Mouse (Mus musculus) lung, postnatal 4 days (tissue): ENCODE data around the gene Rapgef3.

Experiments
- DNase-seq, 2 experiments: peaks; one replicate each; pipeline ENCODE4 v3.0.0; 2021

Gene Rapgef3

DNA sequence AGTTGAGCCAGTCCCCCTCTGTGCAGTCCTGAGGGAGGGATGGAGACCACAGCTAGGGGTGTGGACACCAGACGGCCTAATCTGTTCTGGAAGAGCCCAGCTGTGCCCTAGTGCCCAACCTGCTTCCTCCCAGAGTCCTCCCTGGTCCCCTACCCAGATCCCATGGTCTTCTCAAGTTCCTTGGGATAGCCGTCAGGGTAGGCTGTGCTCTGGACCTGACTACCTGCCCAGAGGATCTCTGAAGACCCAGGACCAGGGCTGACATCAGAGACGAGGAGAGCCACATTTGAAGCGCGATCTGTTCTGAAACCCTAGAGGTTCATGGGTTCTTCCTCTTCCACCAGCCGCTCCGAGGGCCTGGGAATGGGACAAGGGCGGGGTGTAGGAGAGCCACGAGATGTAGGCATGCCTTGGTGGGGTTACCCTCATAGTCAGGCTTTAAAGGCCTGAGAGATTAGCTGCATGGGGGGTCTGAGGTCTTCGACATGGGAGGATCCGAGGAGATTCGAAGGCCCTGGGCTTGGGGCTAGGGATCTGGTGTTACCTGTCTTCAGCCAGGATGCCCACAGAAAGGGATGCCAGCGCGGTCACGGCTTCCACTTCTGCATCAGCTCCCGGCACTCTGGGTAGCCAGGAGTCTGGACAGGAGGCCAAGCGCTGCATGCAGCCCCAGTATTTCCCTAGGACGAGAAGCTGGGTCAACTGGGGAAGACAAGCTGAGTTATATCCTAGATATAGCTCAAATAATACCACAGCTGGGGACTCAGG is 25.8 kb upstream of the Rapgef3 start:
- no peak for DNase-seq

DNA sequence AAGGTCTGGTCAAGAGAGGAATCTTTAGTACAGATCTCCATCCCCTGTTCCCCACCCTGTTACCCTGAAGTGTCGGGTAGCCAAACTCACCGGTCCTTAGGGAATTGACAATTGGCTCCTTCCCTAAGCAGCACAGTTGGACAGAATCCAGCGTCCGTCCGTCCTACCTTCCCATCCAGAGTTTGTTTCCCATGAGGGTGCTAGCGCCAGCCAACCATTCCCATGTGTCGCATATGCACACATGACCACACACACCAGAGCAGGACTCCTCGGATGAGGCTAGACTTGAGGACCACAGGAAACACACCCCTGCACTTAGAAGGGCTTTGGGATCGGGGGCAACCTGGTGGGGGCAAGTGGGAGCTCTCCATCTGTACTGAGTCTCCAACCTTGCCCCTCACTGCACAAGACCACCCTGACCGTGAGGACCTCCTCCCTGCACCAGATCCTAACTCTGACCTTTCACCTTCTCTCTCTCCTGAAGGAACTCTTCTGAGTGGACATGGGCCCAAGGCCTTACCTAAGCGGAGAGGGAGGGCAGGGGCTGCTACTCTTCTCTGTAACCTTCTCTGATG is 23.4 kb upstream of the Rapgef3 start:
- no peak for DNase-seq

DNA sequence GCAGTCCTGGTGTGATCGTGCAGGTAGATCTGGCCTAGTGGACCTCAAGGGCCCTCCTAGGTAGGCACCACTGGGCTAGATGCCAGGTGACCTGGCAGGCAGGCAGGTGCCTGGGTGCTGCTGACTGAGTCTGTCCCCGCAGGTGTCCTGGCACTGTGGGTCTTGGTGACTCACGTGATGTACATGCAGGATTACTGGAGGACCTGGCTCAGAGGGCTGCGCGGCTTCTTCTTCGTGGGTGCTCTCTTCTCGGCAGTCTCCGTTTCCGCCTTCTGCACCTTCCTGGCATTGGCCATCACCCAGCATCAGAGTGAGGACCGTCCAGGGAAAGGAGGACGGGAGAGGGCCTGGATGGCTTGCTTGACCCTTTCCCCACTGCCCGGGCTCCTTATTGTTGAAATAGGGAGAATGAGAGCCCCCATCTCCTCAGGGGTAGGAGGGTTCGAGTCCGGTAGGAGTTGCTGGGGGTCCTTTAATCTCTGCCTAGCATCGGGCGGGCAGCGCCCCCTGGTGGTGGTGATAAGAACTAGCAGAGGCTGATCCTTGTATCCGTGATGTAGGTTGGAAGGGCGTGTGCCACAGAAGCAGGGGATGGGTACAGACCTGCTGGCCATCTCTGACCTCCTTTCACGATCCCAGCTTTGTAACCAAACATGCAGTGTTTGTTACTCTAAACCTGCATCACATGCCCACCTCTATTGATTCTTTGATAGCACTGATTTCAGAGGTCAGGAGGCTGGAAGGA is 22.2 kb upstream of the Rapgef3 start:
- DNase-seq, result peak; percentile 72 to 76

DNA sequence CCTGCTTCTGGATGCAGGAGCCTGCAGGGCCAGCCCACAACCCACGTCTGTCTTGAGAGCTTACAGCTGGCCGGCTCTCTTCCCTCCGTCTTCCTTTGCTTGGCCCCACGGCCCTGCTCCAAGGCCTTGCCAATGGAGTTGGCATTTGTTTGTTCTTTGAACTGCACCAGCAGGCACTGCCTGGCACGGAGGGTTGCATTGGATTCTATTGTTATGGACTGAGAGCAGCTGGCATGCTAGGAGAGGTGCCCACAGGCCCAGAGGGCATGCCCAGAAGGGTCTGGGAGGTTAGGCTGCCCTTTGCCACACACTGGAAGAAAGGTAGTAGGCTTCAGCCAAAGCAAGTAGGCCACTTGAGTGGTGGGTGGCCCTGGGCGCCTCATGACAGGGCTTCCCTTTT is 21.0 kb upstream of the Rapgef3 start:
- DNase-seq, result peak in 1 of 2 experiments; percentile 59

DNA sequence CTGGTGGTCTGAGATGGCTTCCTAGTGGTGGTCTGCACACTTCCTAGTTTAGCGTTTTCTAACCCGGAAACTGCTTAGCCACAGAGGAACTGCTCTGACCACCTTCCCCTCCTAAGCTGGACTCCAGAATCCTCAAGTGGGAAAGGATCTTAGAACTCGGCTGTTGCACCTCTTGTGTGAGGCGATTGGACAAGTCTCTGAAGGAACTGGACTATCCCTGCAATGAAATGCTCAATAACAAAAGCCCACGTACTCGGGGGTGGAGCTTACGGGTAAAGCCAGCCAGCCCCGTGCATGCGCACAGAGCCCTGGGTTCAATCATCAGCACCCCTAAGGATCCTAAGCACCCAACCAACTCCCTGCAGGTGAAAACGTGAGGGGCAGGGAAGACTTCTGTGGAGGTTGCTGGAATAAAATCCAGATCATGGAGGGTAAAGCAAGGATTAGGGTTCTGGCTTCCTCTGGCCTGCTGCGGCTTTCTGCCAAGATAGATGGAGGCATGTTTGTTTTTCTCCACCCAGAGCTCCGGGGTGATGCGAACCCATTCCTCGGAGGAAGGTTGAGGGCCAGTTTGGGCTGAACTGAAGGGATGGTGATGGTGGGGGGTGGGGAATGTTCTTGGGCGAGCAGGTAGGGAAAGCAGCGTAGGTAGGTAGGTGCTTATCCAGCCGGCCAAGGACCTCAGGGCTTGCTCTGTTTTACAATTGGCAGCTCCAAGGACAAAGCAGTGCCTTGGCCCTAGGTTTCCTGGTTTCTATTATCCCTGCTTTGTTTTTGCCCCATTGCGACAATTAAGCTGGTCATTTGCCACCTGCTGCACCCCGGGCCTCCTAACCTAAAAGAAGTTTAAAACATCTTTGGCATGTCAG is 20.3 kb upstream of the Rapgef3 start:
- DNase-seq, result no peak

DNA sequence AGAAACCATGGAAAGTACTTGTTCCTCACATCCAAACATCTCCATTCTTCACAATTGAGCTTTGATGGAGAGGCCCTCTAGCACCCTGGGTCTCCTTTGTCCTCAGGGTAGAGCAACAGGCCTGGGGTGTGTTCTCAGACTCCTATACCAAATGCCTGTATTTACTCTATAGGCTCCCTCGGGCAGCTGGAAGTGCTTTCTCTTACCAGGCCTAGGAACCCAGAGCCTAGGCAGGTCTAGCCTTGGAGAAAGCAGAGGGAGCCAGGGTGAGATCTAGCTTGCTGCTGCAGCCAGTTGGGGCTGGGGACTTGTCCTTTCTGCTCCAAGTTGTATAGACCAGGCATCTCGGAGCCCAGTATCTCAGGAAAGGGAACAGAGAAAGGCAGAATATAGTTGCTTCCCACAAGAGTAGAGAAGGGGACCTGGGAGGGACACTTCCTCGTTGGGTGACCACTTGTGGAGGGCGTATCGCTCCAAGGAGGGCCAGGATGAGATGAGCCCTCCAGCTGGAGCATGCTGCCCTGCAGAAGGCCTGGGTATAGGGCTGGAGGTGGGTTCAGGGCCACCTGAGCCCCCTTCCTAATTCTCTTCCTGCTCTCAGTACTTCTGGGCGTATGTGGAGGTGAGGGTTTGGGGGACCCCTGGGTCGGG is 19.5 kb upstream of the Rapgef3 start:
- no peak for DNase-seq

DNA sequence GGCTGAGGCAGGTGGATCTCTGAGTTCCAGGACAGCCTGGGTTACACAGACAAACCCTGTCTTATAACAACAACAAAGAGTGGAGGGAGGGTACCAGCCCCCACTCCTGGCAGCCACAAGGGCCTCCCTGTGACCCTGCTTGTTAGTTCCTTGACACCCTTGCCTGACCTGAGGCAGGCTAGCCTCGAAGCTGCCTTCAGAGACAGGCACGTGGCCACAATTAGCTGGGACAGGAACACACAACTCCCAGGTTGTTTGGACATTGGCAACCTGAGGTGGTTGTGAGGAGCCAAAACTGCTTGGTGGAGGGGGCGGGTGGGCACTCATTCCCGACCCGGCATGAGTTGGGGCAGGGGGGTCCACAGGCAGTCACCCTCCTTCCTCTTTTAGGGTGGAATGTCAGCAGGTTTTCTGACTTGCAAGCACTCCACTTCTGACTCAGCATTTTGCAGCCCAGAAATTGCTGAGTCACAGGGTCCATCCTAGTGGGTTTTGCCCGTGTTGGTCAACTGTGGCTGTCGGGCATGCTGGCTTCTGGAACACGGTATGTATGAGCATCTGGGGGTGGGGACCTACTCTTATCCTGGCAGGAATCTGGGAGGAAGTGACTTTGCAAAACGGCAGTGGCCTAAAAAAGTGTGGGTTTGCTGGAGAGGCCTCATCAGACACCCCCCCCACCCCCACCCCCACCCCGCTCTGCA is 18.8 kb upstream of the Rapgef3 start:
- peak in 1 of 2 experiments; percentile 51 for DNase-seq

DNA sequence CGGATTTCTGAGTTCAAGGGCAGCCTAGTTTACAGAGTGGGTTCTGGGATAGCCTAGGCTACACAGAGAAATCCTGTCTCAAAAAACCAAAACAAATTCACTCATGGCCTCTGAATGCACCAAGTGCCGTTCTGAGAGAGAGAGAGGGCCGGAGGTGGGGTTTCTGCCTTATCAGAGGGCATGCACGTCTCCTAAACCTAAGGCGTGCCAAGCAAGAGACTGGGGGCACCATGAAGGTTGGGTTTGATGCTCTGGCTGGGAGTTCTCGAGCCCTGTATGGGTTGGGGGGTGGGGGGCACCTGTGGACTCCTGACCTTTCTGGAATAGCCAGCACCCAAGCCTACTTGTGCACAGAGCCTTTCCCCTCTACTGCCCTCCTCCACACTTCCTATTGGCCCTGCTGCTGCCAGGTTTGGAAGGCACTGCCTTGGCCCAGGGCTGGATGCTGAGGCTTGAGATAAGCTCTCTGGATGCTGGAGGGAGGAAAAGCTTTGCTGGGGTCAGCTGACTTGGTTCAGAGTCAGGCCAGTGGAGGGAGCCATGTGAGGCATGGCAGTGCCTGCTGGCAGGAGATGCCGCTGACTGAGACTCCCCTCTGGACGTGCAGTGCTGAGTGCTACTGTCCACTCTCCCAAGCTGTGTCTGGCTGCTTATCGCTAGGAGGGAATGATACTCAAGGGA is 18.1 kb upstream of the Rapgef3 start:
- peak in 1 of 2 experiments; percentile 53 for DNase-seq

DNA sequence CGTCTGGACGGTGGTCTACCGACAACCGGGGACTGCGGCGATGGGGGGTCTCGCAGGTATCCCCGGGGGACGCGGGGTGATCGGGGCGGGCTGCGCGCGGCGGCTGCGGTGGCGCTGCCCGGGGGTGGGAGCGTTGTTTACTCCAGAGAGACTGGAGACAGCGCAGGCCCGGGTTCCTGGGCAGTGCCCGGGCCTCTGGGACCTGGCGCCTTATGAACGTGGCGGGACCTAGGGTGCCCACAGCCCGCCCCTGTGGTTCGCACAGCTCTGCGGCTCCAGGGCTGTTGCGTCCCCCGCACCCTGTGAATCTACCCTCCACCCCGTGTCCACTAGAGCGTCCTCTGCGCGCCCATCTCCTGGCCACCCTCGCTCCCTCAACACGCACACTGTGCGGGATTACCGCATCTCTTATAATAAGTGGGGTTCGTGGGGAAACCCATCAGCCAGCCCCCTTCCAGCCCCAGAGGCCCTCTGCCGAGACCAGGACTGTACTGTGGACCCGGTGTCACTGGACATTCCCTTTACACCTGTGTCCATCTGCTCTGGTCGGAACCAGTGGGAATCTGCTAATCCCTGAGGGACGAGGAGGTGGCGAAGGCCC is 16.9 kb upstream of the Rapgef3 start:
- no peak for DNase-seq

DNA sequence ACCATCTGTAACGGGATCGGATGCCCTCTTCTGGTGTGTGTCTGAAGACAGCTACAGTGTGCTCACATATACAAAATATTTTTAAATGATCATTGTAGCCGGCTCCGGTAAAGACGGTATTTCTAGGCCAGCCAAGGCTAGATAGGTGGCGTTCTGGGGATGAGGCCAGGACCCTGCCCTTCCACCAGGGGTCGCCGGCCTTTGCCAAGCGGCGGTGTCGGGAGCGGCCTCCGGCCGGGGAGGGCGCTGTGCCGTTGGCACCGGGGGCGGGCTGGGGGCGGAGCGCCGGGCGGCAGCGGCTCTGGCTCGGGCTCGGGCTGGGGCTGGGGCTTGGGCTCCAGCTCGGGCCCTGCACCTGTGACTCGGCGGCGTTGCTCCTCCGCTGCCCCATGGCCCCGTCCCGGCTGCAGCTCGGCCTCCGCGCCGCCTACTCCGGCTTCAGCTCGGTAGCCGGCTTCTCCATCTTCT is 16.4 kb upstream of the Rapgef3 start:
- peak; percentile 93 to 95 for DNase-seq

DNA sequence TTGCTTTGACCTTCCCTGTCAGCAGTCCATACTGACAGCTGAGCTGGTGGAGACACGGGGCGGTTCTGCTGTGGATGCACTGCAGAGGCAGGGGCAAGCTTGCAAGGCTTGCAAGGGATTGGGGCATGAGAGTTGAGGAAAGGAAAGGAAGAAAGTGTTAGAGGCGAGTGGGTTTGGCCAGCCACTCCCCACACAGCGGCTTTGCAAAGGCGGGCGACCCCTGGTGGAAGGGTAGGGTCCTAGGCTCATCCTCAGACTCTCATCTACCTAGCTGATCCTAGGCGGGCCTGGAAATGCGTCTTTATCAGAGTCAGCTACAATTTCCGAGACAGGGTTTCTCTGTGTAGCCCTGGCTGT is 15.0 kb upstream of the Rapgef3 start:
- DNase-seq, result peak; percentile 86 to 91

DNA sequence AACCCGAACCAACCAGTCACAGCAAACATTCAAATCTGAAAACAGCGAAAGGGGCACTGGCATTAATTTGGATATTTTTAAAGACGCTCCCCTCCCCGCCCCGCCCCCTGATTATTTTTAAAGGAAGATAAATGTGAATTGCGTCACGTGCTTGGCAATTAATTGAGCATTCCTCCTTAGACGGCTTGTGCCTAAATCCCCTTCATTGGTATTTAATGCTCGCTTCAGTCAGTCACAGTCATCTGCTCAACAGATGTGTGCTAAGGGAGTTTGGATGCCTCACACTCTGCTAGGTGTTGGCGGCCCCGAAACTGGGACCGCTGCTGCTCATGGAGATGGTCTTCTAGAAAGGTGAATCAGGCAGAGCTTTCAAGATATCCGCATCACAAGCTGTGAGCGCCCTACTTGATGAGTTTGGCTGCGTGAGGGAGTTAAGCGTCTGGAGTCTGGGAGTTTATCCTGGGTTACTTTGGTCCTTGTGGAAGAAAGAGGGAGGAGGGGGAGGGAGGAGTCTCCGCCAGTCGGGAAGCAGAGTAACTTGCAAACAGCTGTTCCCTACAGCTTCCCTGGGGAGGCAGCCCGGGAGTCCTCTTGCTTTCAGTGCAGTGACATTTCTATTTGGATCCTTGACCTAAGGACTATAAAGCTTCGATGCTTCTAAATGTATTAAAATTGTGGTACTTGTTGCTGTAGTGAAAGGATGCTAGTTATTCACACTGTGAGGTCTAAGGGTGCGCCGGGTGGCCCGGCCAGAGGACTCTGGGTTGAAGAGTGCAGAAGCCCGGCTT is 14.4 kb upstream of the Rapgef3 start:
- DNase-seq, result peak in 1 of 2 experiments; percentile 62

DNA sequence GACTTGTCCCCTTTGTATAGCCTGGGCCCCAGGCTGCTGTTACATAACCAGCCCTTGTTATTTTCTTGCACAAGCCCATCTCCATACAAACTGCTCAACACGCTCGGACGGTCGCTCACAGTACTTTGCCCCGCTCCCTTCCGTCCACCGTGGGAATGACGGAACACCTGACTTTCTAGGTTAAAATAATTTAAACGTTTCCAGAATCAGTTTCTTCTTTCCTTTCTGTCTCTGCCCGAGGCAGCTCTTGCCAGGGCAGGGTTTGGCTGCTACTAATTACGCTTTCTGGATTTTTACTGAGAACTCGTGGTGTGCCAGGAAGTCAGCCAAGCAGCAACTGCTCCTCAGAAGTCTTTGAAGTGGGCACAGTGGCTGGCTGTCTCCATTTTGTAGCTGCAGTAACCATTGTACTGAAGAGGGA is 12.8 kb upstream of the Rapgef3 start:
- no peak for DNase-seq

DNA sequence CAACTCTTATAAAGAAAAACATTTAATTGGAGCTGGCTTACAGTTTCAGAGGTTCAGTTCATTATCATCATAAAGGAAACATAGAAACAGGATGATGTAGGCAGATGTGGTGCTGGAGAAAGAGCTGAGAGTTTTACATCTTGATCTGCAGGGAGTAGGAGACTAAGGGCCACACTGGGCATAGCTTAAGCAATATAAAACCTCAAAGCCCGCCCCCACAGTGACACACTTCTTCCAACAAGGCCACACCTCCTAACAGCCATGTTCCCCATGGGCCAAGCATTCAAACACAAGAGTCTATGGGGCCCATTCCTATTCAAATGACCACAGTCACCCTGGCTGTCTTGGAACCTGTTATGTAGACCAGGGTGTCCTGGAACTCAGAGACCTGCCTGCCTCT is 11.8 kb upstream of the Rapgef3 start:
- DNase-seq, result no peak

DNA sequence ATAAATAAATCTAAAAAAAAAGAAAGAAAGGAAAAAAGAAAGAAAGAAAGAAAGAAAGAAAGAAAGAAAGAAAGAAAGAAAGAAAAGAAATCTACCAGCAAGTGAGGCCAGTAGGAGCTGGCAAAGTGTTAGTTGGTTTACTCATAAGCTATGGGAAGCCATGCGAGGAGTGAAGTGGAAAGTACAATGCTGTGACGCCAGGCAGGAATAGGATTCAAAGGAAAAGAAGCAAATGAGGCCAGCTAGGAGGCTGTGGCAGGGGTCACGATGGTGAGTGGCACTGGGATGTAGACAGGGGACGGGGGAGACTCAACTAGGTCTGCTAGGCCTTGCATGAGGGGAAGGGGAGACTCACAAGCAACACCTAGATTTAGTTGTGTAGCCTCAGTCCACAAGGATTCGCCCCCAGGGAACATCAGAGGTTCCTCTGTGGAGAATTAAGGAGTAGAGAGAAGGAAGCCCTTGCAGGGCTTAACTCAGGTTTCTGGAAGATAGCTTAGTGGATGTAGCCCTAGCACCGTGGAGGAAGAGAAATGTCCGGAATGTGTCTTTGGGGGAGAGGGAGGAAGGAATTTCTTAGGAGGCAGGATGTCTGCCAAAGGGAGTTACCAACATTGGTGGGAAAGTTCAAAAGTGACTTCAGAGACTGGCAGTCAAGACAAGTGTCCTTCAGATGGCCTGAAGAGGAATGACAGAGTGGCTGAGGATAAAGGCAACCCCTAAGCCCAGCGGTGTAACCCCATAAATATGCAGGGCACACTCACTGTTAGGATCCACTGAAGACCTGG is 10.7 kb upstream of the Rapgef3 start, which contains the start of gene Slc48a1:
Gene Slc48a1 (plus strand): TSS at position 210 of the 788 bp plus-strand sequence.
- DNase-seq, result no peak

DNA sequence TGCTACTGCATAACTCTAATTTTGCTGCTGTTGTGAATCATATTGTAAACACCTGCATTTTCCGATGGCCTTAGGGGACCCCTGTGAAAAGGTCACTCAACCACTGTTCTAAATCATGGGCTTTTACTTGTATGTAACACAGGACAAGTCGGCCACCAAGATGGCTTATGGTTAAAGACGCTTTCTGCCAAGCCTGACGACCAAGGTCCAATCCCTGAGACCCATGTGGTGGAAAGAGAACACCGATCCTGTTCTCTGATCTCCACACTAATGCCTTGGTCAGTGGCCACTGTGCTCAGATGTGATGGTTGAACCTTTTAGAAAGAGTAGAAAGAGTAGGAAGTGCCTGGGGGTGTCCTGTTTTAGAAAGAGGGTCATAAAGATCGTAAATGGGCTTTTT is 9.1 kb upstream of the Rapgef3 start:
- DNase-seq, result no peak

DNA sequence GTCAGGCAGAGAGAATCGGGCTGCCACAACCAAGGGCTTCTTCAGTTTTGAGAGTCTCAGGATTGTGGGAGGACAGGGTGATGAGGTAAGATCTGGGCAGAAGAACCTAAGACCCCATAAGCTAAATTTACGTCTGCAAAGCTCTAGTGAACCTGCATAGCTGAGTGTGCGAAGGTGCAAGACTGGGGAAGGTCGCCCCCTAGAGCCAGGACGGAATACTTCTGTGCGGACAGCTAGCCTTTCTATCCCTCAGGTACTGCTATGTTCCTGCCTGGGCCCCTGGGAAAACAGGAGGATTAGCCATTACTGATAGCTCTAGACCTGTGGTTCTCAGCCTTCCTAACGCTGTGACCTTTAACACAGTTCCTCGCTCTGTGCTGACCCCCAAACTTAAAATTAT is 8.7 kb upstream of the Rapgef3 start:
- DNase-seq, result peak; percentile 80 to 87

DNA sequence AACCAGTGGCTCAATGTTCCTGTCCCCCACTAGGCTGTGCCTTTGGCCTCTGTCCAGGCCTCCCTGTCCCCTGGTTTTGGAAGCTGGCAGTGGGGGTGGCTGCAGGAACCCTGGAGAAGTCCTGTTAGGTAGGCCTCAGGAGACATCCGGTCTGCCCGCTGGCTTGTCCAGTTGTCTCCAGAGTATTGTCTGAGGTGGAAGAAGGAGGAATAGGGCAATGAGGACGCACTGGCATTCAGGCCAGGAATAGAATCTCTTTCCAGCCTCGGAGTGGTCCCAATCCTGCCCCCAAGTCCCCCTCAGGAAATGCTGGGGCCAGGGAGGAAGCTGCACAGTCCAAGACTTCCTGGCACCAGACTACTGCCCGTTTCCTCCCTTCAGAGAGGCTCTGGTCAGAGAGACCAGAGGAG is 6.2 kb upstream of the Rapgef3 start:
- peak; percentile 65 to 82 for DNase-seq

DNA sequence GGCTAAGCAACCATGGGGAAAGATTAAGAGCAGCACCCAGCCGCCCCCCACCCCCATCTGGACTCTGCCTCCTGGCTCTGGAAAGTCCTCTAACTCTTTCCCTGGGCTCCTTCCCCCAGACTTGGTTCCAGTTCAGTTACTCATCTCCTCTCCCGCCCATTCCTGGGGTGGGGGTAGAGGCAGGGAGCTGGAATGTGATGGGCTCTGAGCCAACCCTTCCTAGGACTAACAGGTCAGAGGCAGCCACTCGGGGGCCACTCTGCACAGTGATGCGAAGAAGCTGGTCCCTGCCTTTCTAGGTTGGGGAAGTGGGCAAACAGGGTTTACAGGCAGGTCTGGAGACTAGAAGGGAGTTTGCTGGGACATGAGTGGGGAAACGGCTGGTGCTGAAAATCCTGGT is 5.3 kb upstream of the Rapgef3 start:
- DNase-seq, result peak; percentile 89 to 92
